Mouse (Mus musculus): ENCODE results near the gene Gadd45gip1.

GRCm38 (mm10) chr8:84837149-84837911, 6.0 kb downstream of the Gadd45gip1 start:
- TF ChIP-seq ZNF384 (IDR thresholded peaks at IDR 0.05; ENCODE audit: low read depth, low read length) = no peak
- no peak for TF ChIP-seq CHD2 (IDR thresholded peaks at IDR 0.05; ENCODE audit: low read depth, low read length)
- TF ChIP-seq MAFK (IDR thresholded peaks at IDR 0.05; ENCODE audit: insufficient read depth, low read depth, low read length) = no peak
